Mouse (Mus musculus) megakaryocyte, embryonic 14.5 days (primary cell): Measurements from ENCODE around the gene Shisa7.

Experiments used
- FLI1 ChIP-seq: IDR thresholded peaks from 2 replicates; pipeline ENCODE4 v1.6.1; 2012; ENCODE audit warnings: low read length, inconsistent platforms, mixed read lengths
- GATA1 ChIP-seq: IDR thresholded peaks from 3 replicates; pipeline ENCODE4 v1.6.1; 2012; ENCODE audit warnings: mixed read lengths, low read length, inconsistent platforms, borderline replicate concordance

DNA sequence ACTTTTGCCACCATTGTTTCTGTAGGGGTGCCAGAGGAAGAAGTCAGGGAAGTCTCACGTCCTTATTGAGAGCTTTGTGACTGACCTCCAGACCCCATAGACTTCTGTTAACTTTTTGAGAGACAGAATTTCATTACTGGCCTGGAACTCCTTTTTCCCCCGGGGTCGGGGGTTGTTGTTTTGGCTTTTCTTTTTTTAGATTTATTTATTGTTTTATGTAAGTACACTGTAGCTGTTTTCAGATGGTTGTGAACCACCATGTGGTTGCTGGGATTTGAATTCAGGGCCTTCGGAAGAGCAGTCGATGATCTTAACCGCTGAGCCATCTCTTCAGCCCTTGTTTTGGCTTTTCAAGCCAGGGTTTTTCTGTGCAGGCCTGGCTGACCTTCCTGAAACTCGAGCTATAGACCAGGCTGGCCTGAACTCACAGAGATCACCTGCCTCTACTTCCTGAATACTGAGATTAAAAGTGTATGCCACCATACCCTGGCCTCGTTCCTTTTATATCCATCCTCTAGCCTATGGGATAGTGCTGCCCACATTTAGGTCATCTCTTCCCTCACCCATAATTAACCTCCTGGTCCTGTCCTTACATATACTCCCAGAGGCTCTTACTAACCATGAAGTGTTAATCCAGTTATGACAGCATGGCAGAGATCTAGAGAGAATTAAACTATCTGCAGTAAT is 31.2 kb downstream of the Shisa7 start:
- no peak for TF ChIP-seq GATA1
- no peak for TF ChIP-seq FLI1
